Mouse (Mus musculus): ENCODE measurements at regions not wholly inside any gene's neighbourhood (a gene's known extent, or its start where the extent isn't known, plus 50 kb on each side); places are given as distances from the start of the nearest gene placed in this dataset.

DNA sequence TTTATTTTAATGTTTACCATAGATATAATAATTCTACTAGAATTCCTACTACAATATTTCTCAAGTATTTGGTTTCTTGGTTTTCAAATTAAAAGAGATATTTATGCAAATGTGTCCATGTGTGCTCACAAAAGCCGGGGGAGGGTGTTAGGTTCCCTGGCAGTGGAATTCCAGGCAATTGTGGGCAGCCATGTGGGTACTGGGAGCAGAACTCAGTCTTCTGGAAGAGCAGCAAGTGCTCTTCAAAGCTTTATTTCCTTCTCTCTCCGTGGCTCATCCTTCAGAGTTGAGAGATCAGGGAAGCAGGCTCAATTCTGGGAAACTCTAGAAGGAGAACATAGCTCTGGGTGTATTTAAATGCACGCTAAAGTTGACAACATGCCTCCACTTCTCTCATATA, 178.8 kb upstream of the Fat4 start:
- no peaks in the 10 kb centered on the region for H3K4me1 ChIP-seq (replicated peaks; ENCODE audit: control insufficient read depth, insufficient read depth, low read length)
- WGBS = 83% methylated on average over 3 of the region's 3 CpGs
- TF ChIP-seq POLR2A (IDR thresholded peaks at IDR 0.05; ENCODE audit: control insufficient read depth, extremely low read depth, insufficient read depth, low read length, poor library complexity) = no peak
- H3K27ac ChIP-seq (ENCODE audit: control insufficient read depth, insufficient read depth, low read length) = no peak overlapping the region
- no peaks in the 10 kb centered on the region for H3K36me3 ChIP-seq (ENCODE audit: control insufficient read depth, insufficient read depth, low read length)
- H3K4me3 ChIP-seq (ENCODE audit: control insufficient read depth, insufficient read depth, low read length) = no peak overlapping the region
- DNase-seq = no peak
- no peaks in the 10 kb centered on the region for H3K27me3 ChIP-seq (ENCODE audit: control insufficient read depth, insufficient read depth, low read length)

DNA sequence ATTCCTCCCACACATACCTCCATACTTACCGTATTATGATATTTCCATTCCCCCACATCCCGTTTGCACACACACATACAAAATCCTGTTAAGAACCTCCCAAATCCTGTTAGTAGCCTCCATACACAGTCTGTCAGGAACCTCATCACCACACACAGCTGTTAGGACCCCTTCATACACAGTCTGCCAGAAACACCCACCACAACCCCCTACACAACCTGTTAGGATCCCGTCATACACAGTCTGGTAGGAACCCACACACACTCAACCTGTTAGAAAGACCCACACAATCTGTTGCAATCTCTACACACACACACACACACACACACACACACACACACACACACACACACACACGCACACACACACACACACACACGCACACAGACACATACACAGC, 187.5 kb upstream of the Fat4 start:
- no peak overlapping the region for H3K4me3 ChIP-seq (ENCODE audit: control insufficient read depth, insufficient read depth, low read length)
- no peak overlapping the region for H3K27ac ChIP-seq (ENCODE audit: control insufficient read depth, insufficient read depth, low read length)
- H3K4me1 ChIP-seq (replicated peaks; ENCODE audit: control insufficient read depth, insufficient read depth, low read length) = peaks cover 5% of the 10 kb centered on the region
- H3K27me3 ChIP-seq (ENCODE audit: control insufficient read depth, insufficient read depth, low read length) = no peaks in the 10 kb centered on the region
- 95% methylated on average over 5 of the region's 5 CpGs for WGBS
- no peak for DNase-seq
- no peaks in the 10 kb centered on the region for H3K36me3 ChIP-seq (ENCODE audit: control insufficient read depth, insufficient read depth, low read length)
- TF ChIP-seq CTCF (IDR thresholded peaks at IDR 0.05; ENCODE audit: borderline replicate concordance, control insufficient read depth, extremely low read depth, insufficient read depth, low read length, poor library complexity) (no peak), POLR2A (IDR thresholded peaks at IDR 0.05; ENCODE audit: control insufficient read depth, extremely low read depth, insufficient read depth, low read length, poor library complexity) (no peak)

DNA sequence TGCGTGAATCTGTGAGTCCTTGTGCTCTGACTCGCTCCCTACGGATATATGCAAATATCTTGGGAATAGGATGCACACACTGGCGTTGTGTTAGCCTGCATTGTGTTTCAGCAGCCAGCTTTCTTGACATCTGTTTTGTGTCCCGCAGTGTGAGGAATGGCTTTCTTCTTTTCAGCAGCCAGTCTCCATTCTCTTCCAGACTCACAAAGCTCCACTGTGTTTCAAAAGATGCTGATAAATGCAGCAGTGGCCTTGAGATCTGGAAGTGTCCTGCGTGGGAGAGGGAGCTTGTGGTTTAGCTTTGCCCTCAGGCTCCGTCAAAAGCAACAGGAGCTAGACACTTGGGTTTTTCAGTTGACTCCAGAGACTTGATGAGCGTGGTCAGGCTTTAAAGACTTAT, 188.9 kb upstream of the Fat4 start:
- WGBS = 66% methylated on average over 8 of the region's 8 CpGs
- Histone ChIP-seq H3K27ac (ENCODE audit: control insufficient read depth, insufficient read depth, low read length) (no peak overlapping the region), H3K36me3 (ENCODE audit: control insufficient read depth, insufficient read depth, low read length) (no peaks in the 10 kb centered on the region), H3K27me3 (ENCODE audit: control insufficient read depth, insufficient read depth, low read length) (no peaks in the 10 kb centered on the region), H3K4me1 (replicated peaks; ENCODE audit: control insufficient read depth, insufficient read depth, low read length) (peaks cover 5% of the 10 kb centered on the region), H3K4me3 (ENCODE audit: control insufficient read depth, insufficient read depth, low read length) (no peak overlapping the region)
- no peak for DNase-seq
- no peak for TF ChIP-seq POLR2A (IDR thresholded peaks at IDR 0.05; ENCODE audit: control insufficient read depth, extremely low read depth, insufficient read depth, low read length, poor library complexity)
- no peak for TF ChIP-seq CTCF (IDR thresholded peaks at IDR 0.05; ENCODE audit: borderline replicate concordance, control insufficient read depth, extremely low read depth, insufficient read depth, low read length, poor library complexity)

DNA sequence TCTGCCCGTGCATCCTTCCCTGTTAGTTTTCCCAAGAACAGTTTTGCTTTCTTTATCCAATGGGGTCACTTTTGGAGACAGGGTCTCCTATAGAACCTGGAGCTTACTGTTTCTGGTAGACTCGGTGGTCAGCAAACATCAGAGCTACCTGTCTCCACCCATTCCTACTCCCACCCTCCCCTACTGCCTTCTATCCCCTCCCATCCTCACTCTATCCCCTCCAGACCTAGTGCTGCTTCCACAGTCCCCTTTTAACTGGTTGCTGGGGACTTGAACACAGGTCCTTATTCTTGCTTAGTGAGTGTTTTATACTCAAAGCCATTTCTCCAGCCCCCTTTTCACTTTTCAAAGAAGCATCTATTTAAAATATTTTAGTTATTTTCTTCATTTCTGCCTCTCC, 189.4 kb upstream of the Fat4 start:
- Histone ChIP-seq H3K4me1 (replicated peaks; ENCODE audit: control insufficient read depth, insufficient read depth, low read length) (peaks cover 5% of the 10 kb centered on the region), H3K36me3 (ENCODE audit: control insufficient read depth, insufficient read depth, low read length) (no peaks in the 10 kb centered on the region), H3K27ac (ENCODE audit: control insufficient read depth, insufficient read depth, low read length) (no peak overlapping the region), H3K27me3 (ENCODE audit: control insufficient read depth, insufficient read depth, low read length) (no peaks in the 10 kb centered on the region), H3K4me3 (ENCODE audit: control insufficient read depth, insufficient read depth, low read length) (no peak overlapping the region)
- TF ChIP-seq POLR2A (IDR thresholded peaks at IDR 0.05; ENCODE audit: control insufficient read depth, extremely low read depth, insufficient read depth, low read length, poor library complexity) (no peak), CTCF (IDR thresholded peaks at IDR 0.05; ENCODE audit: borderline replicate concordance, control insufficient read depth, extremely low read depth, insufficient read depth, low read length, poor library complexity) (no peak)
- no peak for DNase-seq
- 91% methylated on average over 2 of the region's 2 CpGs for WGBS

DNA sequence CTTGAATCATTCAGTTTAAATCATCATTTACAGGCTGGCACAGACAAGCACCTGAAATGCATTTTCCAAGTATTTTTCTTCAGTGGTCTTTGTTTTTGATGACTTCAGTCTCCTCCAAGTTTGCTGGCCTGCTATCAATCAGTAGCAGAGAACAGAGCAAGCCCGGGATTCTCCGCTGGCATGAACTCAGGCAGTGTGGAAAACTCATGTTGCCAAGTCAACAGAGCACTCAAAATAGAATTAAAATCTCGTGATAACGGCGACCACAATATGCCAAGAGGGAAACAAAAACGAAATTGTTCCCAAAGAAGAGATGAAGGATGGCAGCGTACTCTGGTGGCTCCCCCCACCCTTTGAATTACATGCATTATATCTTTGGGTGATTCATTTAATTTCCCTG, 190.9 kb upstream of the Fat4 start:
- Histone ChIP-seq H3K36me3 (ENCODE audit: control insufficient read depth, insufficient read depth, low read length) (no peaks in the 10 kb centered on the region), H3K4me1 (replicated peaks; ENCODE audit: control insufficient read depth, insufficient read depth, low read length) (peaks cover 5% of the 10 kb centered on the region), H3K27me3 (ENCODE audit: control insufficient read depth, insufficient read depth, low read length) (no peaks in the 10 kb centered on the region), H3K27ac (ENCODE audit: control insufficient read depth, insufficient read depth, low read length) (no peak overlapping the region), H3K4me3 (ENCODE audit: control insufficient read depth, insufficient read depth, low read length) (no peak overlapping the region)
- TF ChIP-seq POLR2A (IDR thresholded peaks at IDR 0.05; ENCODE audit: control insufficient read depth, extremely low read depth, insufficient read depth, low read length, poor library complexity) (no peak), CTCF (IDR thresholded peaks at IDR 0.05; ENCODE audit: borderline replicate concordance, control insufficient read depth, extremely low read depth, insufficient read depth, low read length, poor library complexity) (no peak)
- 92% methylated on average over 7 of the region's 7 CpGs for WGBS
- no peak for DNase-seq

DNA sequence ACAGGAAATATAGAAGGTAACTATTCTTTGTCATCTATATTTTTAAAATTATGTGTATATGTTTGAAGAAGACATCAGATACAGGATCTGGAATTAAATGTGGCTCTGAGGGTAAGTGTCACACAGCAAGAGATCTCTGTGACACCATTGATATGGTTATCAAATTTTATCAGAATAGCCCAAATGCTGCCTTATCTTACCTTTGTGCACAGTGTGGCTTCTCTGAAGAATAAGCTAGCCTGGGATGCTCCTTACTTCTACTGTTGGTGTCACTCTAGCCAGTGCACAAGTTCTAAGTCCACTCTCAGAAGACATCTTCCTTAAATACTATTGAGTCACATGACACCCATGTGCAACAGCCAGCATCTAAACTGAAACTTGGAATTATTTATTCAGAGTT, 194.0 kb upstream of the Fat4 start:
- Histone ChIP-seq H3K4me3 (ENCODE audit: control insufficient read depth, insufficient read depth, low read length) (no peak overlapping the region), H3K27me3 (ENCODE audit: control insufficient read depth, insufficient read depth, low read length) (no peaks in the 10 kb centered on the region), H3K4me1 (replicated peaks; ENCODE audit: control insufficient read depth, insufficient read depth, low read length) (peaks cover 1% of the 10 kb centered on the region), H3K27ac (ENCODE audit: control insufficient read depth, insufficient read depth, low read length) (no peak overlapping the region), H3K36me3 (ENCODE audit: control insufficient read depth, insufficient read depth, low read length) (no peaks in the 10 kb centered on the region)
- no peak for TF ChIP-seq CTCF (IDR thresholded peaks at IDR 0.05; ENCODE audit: borderline replicate concordance, control insufficient read depth, extremely low read depth, insufficient read depth, low read length, poor library complexity)
- no peak for TF ChIP-seq POLR2A (IDR thresholded peaks at IDR 0.05; ENCODE audit: control insufficient read depth, extremely low read depth, insufficient read depth, low read length, poor library complexity)
- no peak for DNase-seq

DNA sequence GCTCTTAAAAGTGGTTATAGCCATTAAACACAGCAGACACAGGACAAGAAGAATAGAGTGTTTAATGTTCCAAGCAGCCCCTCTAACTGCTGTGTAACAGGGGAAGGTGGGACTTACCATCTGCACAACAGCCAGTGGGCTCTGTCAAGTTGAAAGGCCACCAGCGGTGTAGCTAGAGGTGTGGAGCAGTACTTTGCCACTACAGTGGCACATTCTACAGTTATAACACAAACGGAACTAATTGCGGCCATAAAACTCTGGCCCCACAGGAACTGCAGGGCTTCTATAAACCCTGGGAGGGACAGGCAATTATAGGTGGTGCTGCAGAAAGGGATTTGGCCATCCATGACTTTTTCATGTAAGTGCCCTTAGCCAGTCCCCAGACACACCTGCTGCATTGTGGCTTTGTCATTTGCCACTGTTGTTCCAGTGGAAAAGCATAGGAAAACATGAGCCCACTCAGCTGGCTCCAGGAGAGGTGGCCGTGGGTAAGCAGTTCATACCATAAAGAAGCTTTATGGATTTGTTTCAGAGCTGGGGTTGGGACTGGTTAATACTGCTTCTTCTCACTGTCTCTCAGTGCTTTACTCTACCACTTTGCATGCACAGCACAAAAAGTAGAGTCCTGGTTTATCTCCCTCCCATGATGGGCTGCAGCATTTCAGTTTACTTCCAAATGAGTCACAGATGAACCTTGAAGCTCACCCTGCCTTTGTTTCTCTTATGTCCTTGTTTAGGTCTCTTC, 199.8 kb upstream of the Ankrd50 start:
- Histone ChIP-seq H3K27ac (ENCODE audit: control insufficient read depth, insufficient read depth, low read length) (no peak overlapping the region), H3K36me3 (ENCODE audit: control insufficient read depth, insufficient read depth, low read length) (no peaks in the 10 kb centered on the region), H3K27me3 (ENCODE audit: control insufficient read depth, insufficient read depth, low read length) (no peaks in the 10 kb centered on the region), H3K4me3 (ENCODE audit: control insufficient read depth, insufficient read depth, low read length) (no peak overlapping the region), H3K4me1 (replicated peaks; ENCODE audit: control insufficient read depth, insufficient read depth, low read length) (no peaks in the 10 kb centered on the region)
- 91% methylated on average over 4 of the region's 4 CpGs for WGBS
- no peak for DNase-seq
- TF ChIP-seq POLR2A (IDR thresholded peaks at IDR 0.05; ENCODE audit: control insufficient read depth, extremely low read depth, insufficient read depth, low read length, poor library complexity) (no peak), CTCF (IDR thresholded peaks at IDR 0.05; ENCODE audit: borderline replicate concordance, control insufficient read depth, extremely low read depth, insufficient read depth, low read length, poor library complexity) (no peak)

Data from thymus, adult 2 months (tissue).